Mouse (Mus musculus) liver, adult 2 months (tissue): ENCODE measurements around the gene Synpo2.

ENCODE experiments used
- CTCF ChIP-seq: fragments of 200-500 bp; IDR thresholded peaks from 2 replicates; pipeline ENCODE4 v1.5.1; 2011; ENCODE audit warnings: low read depth, low read length, control low read depth
- POLR2A ChIP-seq: fragments of 200-500 bp; IDR thresholded peaks from 2 replicates; pipeline ENCODE4 v1.6.1; 2011; ENCODE audit warnings: low read length, control low read depth; ENCODE audit not compliant: insufficient read depth; ENCODE audit errors: extremely low read depth

- TF ChIP-seq POLR2A: no peak
- TF ChIP-seq CTCF: no peak
Observed at GRCm38 (mm10) chr3:123142298-123142697, 93.7 kb downstream of the Synpo2 start.
